Mouse (Mus musculus): ENCODE results near the gene Plekhg6. TPM values are rescaled to one million over a fixed set of nuclear protein-coding genes. Genes with fewer than 3 reads are reported as not detected.
A peak's percentile ranks its signal among the peaks of the same experiment; 100 is the strongest.

Gene Plekhg6
- polyA plus RNA-seq, 2 experiments = 0.38 to 0.39 TPM

- no peak overlapping the region for H3K27ac ChIP-seq
- 8% methylated on average over 14 of the region's 14 CpGs for WGBS (ENCODE audit: insufficient replicate concordance)
- no peaks in the 10 kb centered on the region for H3K9me3 ChIP-seq (ENCODE audit: control insufficient read depth, low read length)
- H3K4me1 ChIP-seq (replicated peaks; ENCODE audit: control insufficient read depth in 2 of 2, insufficient read depth in 2 of 2, low read length in 1 of 2) = peaks cover 0 to 37% of the 10 kb centered on the region in 2 experiments; a peak in 3 of 4 replicates
- TF ChIP-seq CTCF (IDR thresholded peaks at IDR 0.05; ENCODE audit: low read depth) (no peak), EP300 (IDR thresholded peaks at IDR 0.05; ENCODE audit: low read depth) (no peak)
- H3K27me3 ChIP-seq (ENCODE audit: control insufficient read depth, insufficient read depth, low read length) = no peaks in the 10 kb centered on the region
- ATAC-seq (ENCODE audit: insufficient read depth) (peak; percentile 46; the same call in 1 of the 2 replicates), DNase-seq (ENCODE audit: low read depth in 3 of 3, low spot score in 3 of 3) (no peak)
- H3K9ac ChIP-seq (replicated peaks) = no peak overlapping the region
- no peaks in the 10 kb centered on the region for H3K36me3 ChIP-seq (replicated peaks; ENCODE audit: control insufficient read depth, insufficient read depth, low read depth)
- no peak overlapping the region for H3K4me3 ChIP-seq (ENCODE audit: insufficient read depth in 1 of 2, low read depth in 2 of 2, low read length in 2 of 2)
- H3K4me2 ChIP-seq (ENCODE audit: low read depth) = peak overlapping the region; percentile 36
Observed at GRCm38 (mm10) chr6:125354352-125355151, 26.0 kb downstream of the Plekhg6 start.

DNA sequence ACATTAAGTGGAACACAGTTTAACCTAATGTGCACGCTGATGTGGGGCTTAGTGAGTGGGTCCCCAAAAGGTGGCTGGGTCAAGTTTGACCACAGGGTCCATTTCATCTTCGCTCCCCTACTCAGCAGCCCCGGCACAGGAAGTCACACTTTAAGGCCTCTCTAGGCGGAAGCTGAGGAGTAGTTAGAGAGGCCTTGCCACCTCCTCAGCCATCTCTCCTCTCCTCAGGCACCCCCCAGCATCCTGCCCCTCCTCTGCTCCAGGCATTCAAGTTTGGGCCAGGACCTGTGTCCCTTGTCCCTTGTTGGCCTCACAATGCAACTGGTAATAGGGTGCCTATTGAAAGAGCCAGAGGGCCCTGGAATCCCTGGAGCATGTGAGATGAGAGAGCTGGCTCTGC lies 26.9 kb downstream of the Plekhg6 start:
- H3K9ac ChIP-seq (replicated peaks) = no peak overlapping the region
- no peak for ATAC-seq (ENCODE audit: insufficient read depth)
- no peaks in the 10 kb centered on the region for H3K36me3 ChIP-seq (replicated peaks; ENCODE audit: control insufficient read depth, insufficient read depth, low read depth)
- H3K27ac ChIP-seq = no peak overlapping the region
- no peaks in the 10 kb centered on the region for H3K9me3 ChIP-seq (ENCODE audit: control insufficient read depth, low read length)
- no peak for DNase-seq (ENCODE audit: low read depth in 3 of 3, low spot score in 3 of 3)
- peaks cover 0 to 39% of the 10 kb centered on the region in 2 experiments; a peak in 3 of 4 replicates for H3K4me1 ChIP-seq (replicated peaks; ENCODE audit: control insufficient read depth in 2 of 2, insufficient read depth in 2 of 2, low read length in 1 of 2)
- 25% methylated on average over 4 of the region's 4 CpGs for WGBS (ENCODE audit: insufficient replicate concordance)
- H3K27me3 ChIP-seq (ENCODE audit: control insufficient read depth, insufficient read depth, low read length) = no peaks in the 10 kb centered on the region
- no peak overlapping the region; the same call in 1 of the 2 replicates for H3K4me2 ChIP-seq (ENCODE audit: low read depth)
- TF ChIP-seq CTCF (IDR thresholded peaks at IDR 0.05; ENCODE audit: low read depth) (no peak), EP300 (IDR thresholded peaks at IDR 0.05; ENCODE audit: low read depth) (no peak)
- no peak overlapping the region for H3K4me3 ChIP-seq (ENCODE audit: insufficient read depth in 1 of 2, low read depth in 2 of 2, low read length in 2 of 2)

DNA sequence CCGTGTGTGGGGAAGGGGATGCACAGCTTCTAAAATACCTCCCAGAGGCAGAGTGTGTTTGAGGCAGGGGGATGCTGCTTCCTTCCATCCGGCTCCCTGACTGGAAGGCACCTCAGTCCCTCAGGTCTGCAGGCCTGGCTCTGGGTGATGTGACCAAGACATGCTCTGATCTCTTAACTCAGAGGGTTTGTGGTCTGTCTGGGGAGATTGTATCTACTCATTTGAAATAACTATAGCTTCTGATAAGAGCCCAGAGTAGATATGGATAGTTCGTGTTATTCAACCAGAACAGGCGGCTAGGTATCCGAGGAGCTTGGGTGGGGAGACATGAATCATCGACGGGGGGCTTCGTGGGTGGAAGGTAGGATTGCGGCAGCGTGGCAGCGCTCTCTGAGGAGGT lies 27.4 kb downstream of the Plekhg6 start:
- Histone ChIP-seq H3K4me2 (ENCODE audit: low read depth) (peak overlapping the region; percentile 22), H3K36me3 (replicated peaks; ENCODE audit: control insufficient read depth, insufficient read depth, low read depth) (no peaks in the 10 kb centered on the region), H3K27me3 (ENCODE audit: control insufficient read depth, insufficient read depth, low read length) (no peaks in the 10 kb centered on the region), H3K9me3 (ENCODE audit: control insufficient read depth, low read length) (no peaks in the 10 kb centered on the region), H3K4me3 (ENCODE audit: insufficient read depth in 1 of 2, low read depth in 2 of 2, low read length in 2 of 2) (no peak overlapping the region), H3K9ac (replicated peaks) (no peak overlapping the region), H3K27ac (no peak overlapping the region), H3K4me1 (replicated peaks; ENCODE audit: control insufficient read depth in 2 of 2, insufficient read depth in 2 of 2, low read length in 1 of 2) (peaks cover 0 to 42% of the 10 kb centered on the region in 2 experiments; a peak in 3 of 4 replicates)
- TF ChIP-seq CTCF (IDR thresholded peaks at IDR 0.05; ENCODE audit: low read depth) (no peak), EP300 (IDR thresholded peaks at IDR 0.05; ENCODE audit: low read depth) (no peak)
- no peak for DNase-seq (ENCODE audit: low read depth in 3 of 3, low spot score in 3 of 3)
- no peak for ATAC-seq (ENCODE audit: insufficient read depth)
- 20% methylated on average over 11 of the region's 11 CpGs for WGBS (ENCODE audit: insufficient replicate concordance)

DNA sequence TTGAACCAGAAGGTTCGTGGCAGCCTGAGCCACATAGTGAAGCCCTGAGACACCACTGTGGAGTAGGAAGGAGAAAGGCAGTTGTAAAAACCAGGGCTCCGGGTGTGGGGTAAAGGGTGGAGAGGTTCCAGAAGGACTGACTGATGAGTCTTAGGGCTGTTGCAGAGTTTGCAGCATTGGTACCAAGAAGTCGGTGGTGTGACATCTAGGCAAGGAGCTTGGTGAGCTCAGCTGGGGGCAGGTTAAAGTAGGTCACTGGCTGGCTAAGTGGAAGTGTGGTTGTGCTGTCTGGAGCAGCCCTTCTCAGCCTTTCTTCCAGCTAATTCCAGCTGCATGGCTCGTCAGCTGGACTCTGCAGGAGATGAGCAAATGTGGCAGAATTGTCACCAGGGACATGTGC lies 27.8 kb downstream of the Plekhg6 start:
- Histone ChIP-seq H3K27me3 (ENCODE audit: control insufficient read depth, insufficient read depth, low read length) (no peaks in the 10 kb centered on the region), H3K36me3 (replicated peaks; ENCODE audit: control insufficient read depth, insufficient read depth, low read depth) (no peaks in the 10 kb centered on the region), H3K27ac (no peak overlapping the region), H3K4me3 (ENCODE audit: insufficient read depth in 1 of 2, low read depth in 2 of 2, low read length in 2 of 2) (no peak overlapping the region), H3K4me2 (ENCODE audit: low read depth) (no peak overlapping the region; the same call in 1 of the 2 replicates), H3K9ac (replicated peaks) (no peak overlapping the region), H3K9me3 (ENCODE audit: control insufficient read depth, low read length) (no peaks in the 10 kb centered on the region), H3K4me1 (replicated peaks; ENCODE audit: control insufficient read depth in 2 of 2, insufficient read depth in 2 of 2, low read length in 1 of 2) (peaks cover 0 to 42% of the 10 kb centered on the region in 2 experiments; a peak in 3 of 4 replicates)
- ATAC-seq (ENCODE audit: insufficient read depth) (no peak), DNase-seq (ENCODE audit: low read depth in 3 of 3, low spot score in 3 of 3) (no peak)
- 25% methylated on average over 4 of the region's 4 CpGs for WGBS (ENCODE audit: insufficient replicate concordance)
- TF ChIP-seq EP300 (IDR thresholded peaks at IDR 0.05; ENCODE audit: low read depth) = no peak
- no peak for TF ChIP-seq CTCF (IDR thresholded peaks at IDR 0.05; ENCODE audit: low read depth)

- Histone ChIP-seq H3K4me1 (replicated peaks; ENCODE audit: control insufficient read depth in 2 of 2, insufficient read depth in 2 of 2, low read length in 1 of 2) (peaks cover 0 to 42% of the 10 kb centered on the region in 2 experiments; a peak in 3 of 4 replicates), H3K4me3 (ENCODE audit: insufficient read depth in 1 of 2, low read depth in 2 of 2, low read length in 2 of 2) (no peak overlapping the region), H3K9me3 (ENCODE audit: control insufficient read depth, low read length) (no peaks in the 10 kb centered on the region), H3K27ac (no peak overlapping the region), H3K4me2 (ENCODE audit: low read depth) (peak overlapping the region; percentile 11), H3K9ac (replicated peaks) (no peak overlapping the region), H3K36me3 (replicated peaks; ENCODE audit: control insufficient read depth, insufficient read depth, low read depth) (no peaks in the 10 kb centered on the region), H3K27me3 (ENCODE audit: control insufficient read depth, insufficient read depth, low read length) (no peaks in the 10 kb centered on the region)
- ATAC-seq (ENCODE audit: insufficient read depth) (no peak), DNase-seq (ENCODE audit: low read depth in 3 of 3, low spot score in 3 of 3) (no peak)
- TF ChIP-seq EP300 (IDR thresholded peaks at IDR 0.05; ENCODE audit: low read depth) (no peak), CTCF (IDR thresholded peaks at IDR 0.05; ENCODE audit: low read depth) (no peak)
- 34% methylated on average over 5 of the region's 5 CpGs for WGBS (ENCODE audit: insufficient replicate concordance)
Observed at GRCm38 (mm10) chr6:125352046-125352384, 28.6 kb downstream of the Plekhg6 start.
